Mouse (Mus musculus): ENCODE measurements around the gene Pidd1. TPM values are rescaled to one million over a fixed set of nuclear protein-coding genes. Genes with fewer than 3 reads are reported as not detected.
A peak's percentile ranks its signal among the peaks of the same experiment; 100 is the strongest.

Pidd1 gene
- total RNA-seq (2021), result under 1 TPM; 0.37 to 0.70 TPM
- polyA plus RNA-seq (2012; rRNA removed), result 1.8 and 2.0 TPM in 2 replicates
- long read RNA-seq, result 0 reads

DNA sequence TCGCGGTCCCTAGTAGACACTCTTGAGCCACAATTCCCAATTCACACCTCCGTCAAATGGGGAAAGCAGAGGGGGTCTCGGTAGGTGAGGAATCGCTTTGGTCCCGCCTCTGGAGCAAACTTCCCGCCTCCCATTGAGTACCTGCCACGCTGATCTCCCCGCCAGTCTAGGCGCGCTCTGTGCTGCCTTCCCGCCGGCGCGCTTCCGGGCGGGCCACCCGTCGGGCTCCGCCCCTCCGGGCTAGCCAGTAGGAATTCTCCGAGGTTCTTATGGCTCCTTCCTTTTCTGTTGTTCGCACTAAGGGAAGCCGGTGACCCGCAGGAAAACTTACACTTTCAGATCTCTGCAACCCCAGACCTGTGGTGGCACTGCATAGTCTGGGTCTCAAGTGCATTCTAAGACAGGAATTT is at the start of gene Pidd1:
Gene Pidd1 (minus strand): TSS at position 198 of the 410 bp plus-strand sequence.
- intact Hi-C loops (cut with DNase I), result no loop called here
- peak; percentile 80 to 83 for DNase-seq

DNA sequence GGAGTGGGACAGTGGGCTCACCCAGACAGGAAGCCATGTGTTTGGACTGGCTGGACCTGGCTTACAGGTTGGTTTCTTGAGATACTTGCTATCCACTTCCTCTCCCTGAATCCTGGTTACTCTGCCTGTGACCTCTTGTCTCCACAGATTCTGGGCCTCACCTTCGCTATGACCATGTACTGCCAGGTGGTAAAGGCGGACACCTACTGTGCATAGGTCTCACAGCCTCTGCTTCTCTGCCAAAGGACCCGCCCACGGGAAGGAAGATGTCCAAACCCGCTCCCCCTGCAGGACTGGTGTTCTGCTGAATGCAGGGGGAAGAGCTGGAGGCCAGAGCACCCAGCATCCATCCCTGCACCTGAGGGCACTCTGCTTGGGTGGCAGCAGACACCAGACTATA is 48.9 kb upstream of the Pidd1 start:
- 93% methylated on average over 5 of the region's 5 CpGs for WGBS
- Histone ChIP-seq H3K79me2 (replicated peaks; ENCODE audit: control insufficient read depth, insufficient read depth, low read length) (no peaks in the 10 kb centered on the region), H3K4me1 (ENCODE audit: control insufficient read depth, insufficient read depth, low read length) (peaks cover under 1% of the 10 kb centered on the region; the same call in 1 of the 2 replicates), H3K27ac (no peak overlapping the region), H3K4me3 (no peak overlapping the region), H3K9ac (ENCODE audit: low read depth, low read length) (no peak overlapping the region), H3K27me3 (ENCODE audit: control insufficient read depth, insufficient read depth, low read length) (no peaks in the 10 kb centered on the region), H3K36me3 (ENCODE audit: control insufficient read depth, insufficient read depth, low read length) (no peaks in the 10 kb centered on the region; the same call in 1 of the 2 replicates)
- TF ChIP-seq POLR2A (IDR thresholded peaks at IDR 0.05; ENCODE audit: insufficient read depth, low read depth, low read length) (no peak), CTCF (IDR thresholded peaks at IDR 0.05) (no peak), EP300 (IDR thresholded peaks at IDR 0.05; ENCODE audit: insufficient read depth, low read depth, low read length) (no peak)
- intact Hi-C loops (cut with DNase I), result no loop called here
- no peak for DNase-seq

More for the DNA sequence above, at the start of gene Pidd1:
- Histone ChIP-seq H3K9ac (ENCODE audit: low read depth, low read length) (peak within 1 kb of the TSS; percentile 19; the same call in 1 of the 2 replicates), H3K4me3 (peak within 1 kb of the TSS; percentile 45), H3K4me1 (ENCODE audit: control insufficient read depth, insufficient read depth, low read length) (peaks cover 5% of the 10 kb centered on the region), H3K27me3 (ENCODE audit: control insufficient read depth, insufficient read depth, low read length) (no peaks in the 10 kb centered on the region), H3K36me3 (ENCODE audit: control insufficient read depth, insufficient read depth, low read length) (peaks cover 7% of the 10 kb centered on the region), H3K27ac (peak within 1 kb of the TSS; percentile 8; the same call in 1 of the 2 replicates), H3K79me2 (replicated peaks; ENCODE audit: control insufficient read depth, insufficient read depth, low read length) (no peaks in the 10 kb centered on the region)
- under 1% methylated on average over 25 of the region's 25 CpGs for WGBS
- TF ChIP-seq POLR2A (IDR thresholded peaks at IDR 0.05; ENCODE audit: insufficient read depth, low read depth, low read length) (peak; percentile 60), EP300 (IDR thresholded peaks at IDR 0.05; ENCODE audit: insufficient read depth, low read depth, low read length) (no peak)

DNA sequence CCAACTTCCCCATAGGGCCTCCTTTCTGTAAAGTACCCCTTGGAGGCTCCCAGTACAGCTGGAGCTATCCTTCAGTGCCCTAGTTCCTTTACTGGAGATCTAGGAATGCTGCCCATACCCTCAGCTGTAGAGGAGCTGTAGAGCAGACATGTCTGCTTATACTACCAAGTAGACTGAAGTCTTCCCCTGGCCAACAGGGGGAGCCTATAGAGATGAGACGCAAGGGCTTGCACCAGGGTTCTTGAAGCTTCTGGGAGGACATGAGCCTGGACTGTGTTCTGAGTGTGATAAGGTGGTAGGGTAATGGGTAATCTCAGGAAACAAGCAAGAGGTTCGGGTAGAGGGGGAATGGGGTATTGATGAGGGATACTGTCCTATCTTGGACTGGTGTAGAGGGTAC is 47.3 kb upstream of the Pidd1 start:
- H3K36me3 ChIP-seq (ENCODE audit: control insufficient read depth, insufficient read depth, low read length), result no peaks in the 10 kb centered on the region; the same call in 1 of the 2 replicates
- H3K4me3 ChIP-seq, result no peak overlapping the region
- TF ChIP-seq POLR2A (IDR thresholded peaks at IDR 0.05; ENCODE audit: insufficient read depth, low read depth, low read length) (no peak), CTCF (IDR thresholded peaks at IDR 0.05) (peak; percentile 49), EP300 (IDR thresholded peaks at IDR 0.05; ENCODE audit: insufficient read depth, low read depth, low read length) (no peak)
- H3K27me3 ChIP-seq (ENCODE audit: control insufficient read depth, insufficient read depth, low read length), result no peaks in the 10 kb centered on the region
- H3K27ac ChIP-seq, result no peak overlapping the region
- intact Hi-C loops (cut with DNase I), result no loop called here
- no peak for DNase-seq
- H3K9ac ChIP-seq (ENCODE audit: low read depth, low read length), result no peak overlapping the region
- no peaks in the 10 kb centered on the region for H3K4me1 ChIP-seq (ENCODE audit: control insufficient read depth, insufficient read depth, low read length)
- 69% methylated on average over 2 of the region's 2 CpGs for WGBS
- no peaks in the 10 kb centered on the region for H3K79me2 ChIP-seq (replicated peaks; ENCODE audit: control insufficient read depth, insufficient read depth, low read length)

DNA sequence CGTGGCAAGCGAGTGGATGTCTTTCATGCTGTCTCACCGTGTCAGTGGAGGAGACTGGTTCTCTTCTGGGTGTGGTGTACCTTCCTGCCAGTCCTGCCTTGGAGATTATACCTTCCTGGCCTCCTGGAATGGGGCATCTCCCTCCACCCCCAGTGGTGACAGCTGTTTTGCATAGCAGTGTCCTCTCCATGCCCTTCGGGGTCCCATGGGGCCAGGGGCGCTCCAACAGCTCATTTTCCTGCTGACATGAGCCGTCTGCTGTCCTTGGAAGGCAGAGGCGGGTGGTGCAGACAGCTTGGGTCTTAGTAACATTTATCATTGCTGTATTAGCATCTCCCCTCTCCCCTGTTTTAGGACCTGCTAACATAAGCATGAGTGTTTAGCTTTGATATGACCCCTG is 43.3 kb upstream of the Pidd1 start:
- DNase-seq, result no peak
- Histone ChIP-seq H3K36me3 (ENCODE audit: control insufficient read depth, insufficient read depth, low read length) (no peaks in the 10 kb centered on the region; the same call in 1 of the 2 replicates), H3K9ac (ENCODE audit: low read depth, low read length) (no peak overlapping the region), H3K27ac (no peak overlapping the region), H3K4me3 (no peak overlapping the region), H3K4me1 (ENCODE audit: control insufficient read depth, insufficient read depth, low read length) (peaks cover 13% of the 10 kb centered on the region), H3K27me3 (ENCODE audit: control insufficient read depth, insufficient read depth, low read length) (no peaks in the 10 kb centered on the region), H3K79me2 (replicated peaks; ENCODE audit: control insufficient read depth, insufficient read depth, low read length) (0 out of 2 replicates have a peak, but pooled peaks cover 2% of the 10 kb centered on the region)
- intact Hi-C loops (cut with DNase I), result no loop called here
- TF ChIP-seq EP300 (IDR thresholded peaks at IDR 0.05; ENCODE audit: insufficient read depth, low read depth, low read length) (no peak), POLR2A (IDR thresholded peaks at IDR 0.05; ENCODE audit: insufficient read depth, low read depth, low read length) (no peak), CTCF (IDR thresholded peaks at IDR 0.05) (no peak)
- 80% methylated on average over 7 of the region's 7 CpGs for WGBS

DNA sequence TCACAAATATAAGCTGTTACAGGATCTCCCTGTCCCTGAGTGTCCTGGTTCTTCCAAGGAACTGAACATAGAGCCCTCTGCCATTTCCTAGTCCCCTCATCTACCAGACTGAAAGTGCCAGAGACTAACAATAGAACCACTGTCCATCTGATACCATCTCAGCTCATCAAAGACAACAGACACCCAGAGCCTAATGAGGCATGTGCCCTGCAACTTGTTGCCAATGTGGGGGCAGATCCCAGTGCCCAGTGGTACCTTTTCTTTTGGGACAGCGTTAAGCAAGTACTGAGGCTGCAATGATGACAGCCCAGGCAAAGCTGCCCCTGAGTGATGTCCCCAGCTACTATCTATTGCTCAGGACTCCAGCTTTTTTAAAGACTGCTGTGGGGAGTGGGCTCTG is 42.4 kb upstream of the Pidd1 start:
- WGBS, result 86% methylated on average over 1 of the region's 1 CpGs
- Histone ChIP-seq H3K27me3 (ENCODE audit: control insufficient read depth, insufficient read depth, low read length) (no peaks in the 10 kb centered on the region), H3K27ac (no peak overlapping the region), H3K4me3 (no peak overlapping the region), H3K9ac (ENCODE audit: low read depth, low read length) (no peak overlapping the region), H3K36me3 (ENCODE audit: control insufficient read depth, insufficient read depth, low read length) (no peaks in the 10 kb centered on the region; the same call in 1 of the 2 replicates), H3K4me1 (ENCODE audit: control insufficient read depth, insufficient read depth, low read length) (peaks cover 13% of the 10 kb centered on the region), H3K79me2 (replicated peaks; ENCODE audit: control insufficient read depth, insufficient read depth, low read length) (0 out of 2 replicates have a peak, but pooled peaks cover 2% of the 10 kb centered on the region)
- no peak for TF ChIP-seq CTCF (IDR thresholded peaks at IDR 0.05)
- TF ChIP-seq EP300 (IDR thresholded peaks at IDR 0.05; ENCODE audit: insufficient read depth, low read depth, low read length), result no peak
- DNase-seq, result no peak
- intact Hi-C loops (cut with DNase I), result no loop called here

DNA sequence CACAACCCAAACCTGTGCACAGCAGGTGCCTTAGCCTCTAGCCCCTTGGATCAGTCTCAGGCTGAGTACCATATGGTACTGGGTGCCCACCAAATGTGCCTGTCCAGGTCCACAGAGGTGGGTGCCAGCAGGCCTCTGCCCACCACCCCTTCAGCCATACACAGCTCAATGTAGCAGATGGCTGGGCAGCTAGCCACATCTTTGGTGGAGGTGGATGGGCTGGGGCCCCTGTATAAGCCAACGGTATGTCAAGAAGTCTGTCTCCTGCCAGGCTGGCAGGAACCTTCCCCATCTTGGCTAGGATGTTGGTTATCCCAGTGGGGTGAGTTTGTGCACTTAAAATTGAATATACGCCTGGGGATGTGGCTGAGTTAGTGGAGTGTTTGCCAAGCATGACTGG is 41.8 kb upstream of the Pidd1 start:
- H3K9ac ChIP-seq (ENCODE audit: low read depth, low read length), result no peak overlapping the region
- H3K27me3 ChIP-seq (ENCODE audit: control insufficient read depth, insufficient read depth, low read length), result no peaks in the 10 kb centered on the region
- H3K27ac ChIP-seq, result no peak overlapping the region
- intact Hi-C loops (cut with DNase I), result no loop called here
- peaks cover 18% of the 10 kb centered on the region for H3K4me1 ChIP-seq (ENCODE audit: control insufficient read depth, insufficient read depth, low read length)
- WGBS, result 71% methylated on average over 2 of the region's 2 CpGs
- DNase-seq, result no peak
- H3K4me3 ChIP-seq, result no peak overlapping the region
- H3K36me3 ChIP-seq (ENCODE audit: control insufficient read depth, insufficient read depth, low read length), result no peaks in the 10 kb centered on the region; the same call in 1 of the 2 replicates
- TF ChIP-seq EP300 (IDR thresholded peaks at IDR 0.05; ENCODE audit: insufficient read depth, low read depth, low read length), result no peak
- TF ChIP-seq CTCF (IDR thresholded peaks at IDR 0.05), result no peak
- TF ChIP-seq POLR2A (IDR thresholded peaks at IDR 0.05; ENCODE audit: insufficient read depth, low read depth, low read length), result no peak
- H3K79me2 ChIP-seq (replicated peaks; ENCODE audit: control insufficient read depth, insufficient read depth, low read length), result 0 out of 2 replicates have a peak, but pooled peaks cover 2% of the 10 kb centered on the region

Measured in heart, adult 2 months (tissue).